Mouse (Mus musculus) heart, embryonic 11.5 days (tissue): Measurements from ENCODE around the gene Zkscan17. TPM values are rescaled to one million over a fixed set of nuclear protein-coding genes. Genes with fewer than 3 reads are reported as not detected.
A peak's percentile ranks its signal among the peaks of the same experiment; 100 is the strongest.

Experiments
- ATAC-seq: fragments of 200-750 bp; cut with Nextera tagmentation; replicated peaks from 2 replicates; pipeline ENCODE4 v1.8.0; 2017; ENCODE audit warnings: moderate library complexity; ENCODE audit not compliant: insufficient number of reproducible peaks, low FRiP score, low TSS enrichment
- H3K27ac ChIP-seq: fragments of 300-500 bp; sonication (generic); 2 replicates; pipeline ENCODE4 v1.5.1; 2014; ENCODE audit warnings: mild to moderate bottlenecking, low read depth, low read length
- H3K27me3 ChIP-seq: fragments of 300-500 bp; sonication (generic); 2 replicates; pipeline ENCODE4 v1.6.1; 2014; ENCODE audit warnings: mild to moderate bottlenecking, low read length, mixed read lengths; ENCODE audit not compliant: control insufficient read depth, insufficient read depth
- H3K36me3 ChIP-seq: fragments of 300-500 bp; sonication (generic); 2 replicates; pipeline ENCODE4 v1.6.1; 2014; ENCODE audit warnings: mild to moderate bottlenecking, low read length, moderate library complexity, mixed read lengths; ENCODE audit not compliant: control insufficient read depth, insufficient read depth
- H3K4me1 ChIP-seq: fragments of 300-500 bp; sonication (generic); 2 replicates; pipeline ENCODE4 v1.6.1; 2014; ENCODE audit warnings: low read length; ENCODE audit not compliant: control insufficient read depth, insufficient read depth
- H3K4me2 ChIP-seq: fragments of 300-500 bp; sonication (generic); 2 replicates; pipeline ENCODE4 v1.6.1; 2014; ENCODE audit warnings: mild to moderate bottlenecking, moderate library complexity
- H3K4me3 ChIP-seq: fragments of 300-500 bp; sonication (generic); 2 replicates; pipeline ENCODE4 v1.5.1; 2014; ENCODE audit warnings: low read depth, low read length
- H3K9ac ChIP-seq: fragments of 300-500 bp; sonication (generic); 2 replicates; pipeline ENCODE4 v1.6.1; 2014; ENCODE audit warnings: mild to moderate bottlenecking, low read depth, low read length, moderate library complexity
- H3K9me3 ChIP-seq: fragments of 300-500 bp; sonication (generic); replicated peaks from 2 replicates; pipeline ENCODE4 v1.6.1; 2016; ENCODE audit warnings: low read length; ENCODE audit not compliant: control insufficient read depth
- WGBS: fragments of 180-500 bp; shearing (Covaris S2); extraction: QIAGEN DNeasy Blood & Tissue Kit; methylation state at CpG from one replicate; pipeline ENCODE4 v1.1.7; 2014; ENCODE audit not compliant: insufficient replicate concordance; 5-methylcytosine and 5-hydroxymethylcytosine counted together
- polyA plus RNA-seq: library from polyadenylated mRNA; unstranded; fragments of >200 nt; fragmentation: Nextera tagmentation; extraction: Ambion mirVana; gene quantifications from 2 replicates; pipeline ENCODE4 v1.2.1, GENCODE M21; 2014

The Zkscan17 gene
- polyA plus RNA-seq, 1 experiment from 2014 or later, result 12.8 TPM

DNA sequence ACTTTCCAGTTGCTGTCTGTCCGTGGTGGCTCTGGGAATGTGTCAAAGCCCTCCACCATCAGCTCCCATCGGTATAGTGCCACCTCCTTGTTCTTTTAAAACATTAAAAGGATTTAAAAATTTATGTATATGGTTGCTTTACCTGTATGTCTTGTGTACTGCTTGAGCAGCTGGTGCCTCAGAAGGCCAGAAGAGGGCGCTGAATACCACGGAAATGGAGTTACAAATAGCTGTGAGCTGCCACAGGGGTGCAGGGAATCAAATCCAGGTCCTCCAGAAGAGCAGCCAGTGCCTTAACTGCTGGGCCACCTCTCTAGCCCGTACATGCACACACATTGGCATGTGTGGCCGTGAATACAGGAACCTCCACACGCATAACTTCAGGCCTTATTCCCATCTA, 28.8 kb downstream of the Zkscan17 start:
- H3K9ac ChIP-seq, result no peak overlapping the region
- H3K4me1 ChIP-seq, result no peaks in the 10 kb centered on the region
- peaks cover 62% of the 10 kb centered on the region for H3K36me3 ChIP-seq
- no peak overlapping the region for H3K4me3 ChIP-seq
- H3K9me3 ChIP-seq, result no peaks in the 10 kb centered on the region
- H3K27me3 ChIP-seq, result no peaks in the 10 kb centered on the region
- H3K27ac ChIP-seq, result no peak overlapping the region
- WGBS, result 92% methylated on average over 7 of the region's 7 CpGs
- H3K4me2 ChIP-seq, result no peak overlapping the region
- no peak for ATAC-seq

DNA sequence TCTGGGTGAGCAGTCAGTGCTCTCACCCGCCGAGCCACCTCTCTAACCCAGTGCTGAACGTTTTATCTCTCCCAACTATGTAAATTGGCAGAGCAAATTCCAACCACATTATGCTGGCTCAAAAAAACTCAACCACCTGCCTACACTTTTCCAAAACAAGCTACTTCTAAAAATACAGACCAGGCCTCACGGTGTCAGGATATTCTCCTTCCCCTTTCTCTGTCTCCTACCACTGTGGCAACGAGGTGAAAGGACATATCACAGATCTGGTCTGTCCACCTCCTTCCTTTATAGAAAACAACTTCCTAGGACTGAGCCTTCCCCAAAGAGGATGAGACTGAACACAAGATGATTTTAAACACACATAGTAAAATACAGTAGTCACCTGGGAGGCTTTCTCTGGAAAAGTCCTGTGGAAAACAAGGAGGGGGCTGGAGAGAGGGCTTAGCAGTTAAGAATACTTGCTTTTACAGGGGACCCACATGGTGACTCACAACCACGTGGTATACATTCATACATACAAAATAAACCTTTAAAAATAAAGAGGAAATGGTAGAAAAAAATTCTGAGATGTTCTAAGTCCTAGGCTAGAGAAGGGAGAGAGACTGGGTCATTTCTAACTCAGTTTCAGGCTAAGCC, 29.8 kb downstream of the Zkscan17 start:
- H3K27me3 ChIP-seq, result no peaks in the 10 kb centered on the region
- peaks cover 68% of the 10 kb centered on the region for H3K36me3 ChIP-seq
- no peak overlapping the region for H3K9ac ChIP-seq
- no peak for ATAC-seq
- H3K4me1 ChIP-seq, result no peaks in the 10 kb centered on the region
- no peak overlapping the region for H3K4me2 ChIP-seq
- H3K27ac ChIP-seq, result no peak overlapping the region
- WGBS, result 73% methylated on average over 6 of the region's 6 CpGs
- H3K4me3 ChIP-seq, result no peak overlapping the region
- no peaks in the 10 kb centered on the region for H3K9me3 ChIP-seq

- WGBS, result 72% methylated on average over 8 of the region's 8 CpGs
- Histone ChIP-seq H3K4me2 (no peak overlapping the region), H3K27ac (no peak overlapping the region), H3K9me3 (no peaks in the 10 kb centered on the region), H3K27me3 (no peaks in the 10 kb centered on the region), H3K4me3 (no peak overlapping the region), H3K9ac (no peak overlapping the region), H3K4me1 (0 out of 2 replicates have a peak, but pooled peaks cover 2% of the 10 kb centered on the region), H3K36me3 (peaks cover 33% of the 10 kb centered on the region)
- ATAC-seq, result no peak
These were observed 40.3 kb downstream of the Zkscan17 start for GRCm38 (mm10) chr11:59486222-59486621.

GRCm38 (mm10) chr11:59485641-59486040, 40.9 kb downstream of the Zkscan17 start:
- ATAC-seq, result no peak
- peaks cover 28% of the 10 kb centered on the region for H3K36me3 ChIP-seq

GRCm38 (mm10) chr11:59483212-59483611, 43.3 kb downstream of the Zkscan17 start:
- Histone ChIP-seq H3K4me3 (no peak overlapping the region), H3K9me3 (no peaks in the 10 kb centered on the region), H3K9ac (no peak overlapping the region), H3K4me2 (no peak overlapping the region), H3K36me3 (peaks cover 19% of the 10 kb centered on the region), H3K27ac (no peak overlapping the region), H3K27me3 (no peaks in the 10 kb centered on the region), H3K4me1 (0 out of 2 replicates have a peak, but pooled peaks cover 2% of the 10 kb centered on the region)
- no peak for ATAC-seq
- WGBS, result 10% methylated on average over 2 of the region's 2 CpGs

More at GRCm38 (mm10) chr11:59485641-59486040, 40.9 kb downstream of the Zkscan17 start:
- H3K4me3 ChIP-seq, result no peak overlapping the region
- H3K9ac ChIP-seq, result no peak overlapping the region
- H3K4me1 ChIP-seq, result 0 out of 2 replicates have a peak, but pooled peaks cover 2% of the 10 kb centered on the region
- no peak overlapping the region for H3K27ac ChIP-seq
- 46% methylated on average over 2 of the region's 2 CpGs for WGBS
- H3K9me3 ChIP-seq, result no peaks in the 10 kb centered on the region
- no peak overlapping the region for H3K4me2 ChIP-seq
- no peaks in the 10 kb centered on the region for H3K27me3 ChIP-seq

DNA sequence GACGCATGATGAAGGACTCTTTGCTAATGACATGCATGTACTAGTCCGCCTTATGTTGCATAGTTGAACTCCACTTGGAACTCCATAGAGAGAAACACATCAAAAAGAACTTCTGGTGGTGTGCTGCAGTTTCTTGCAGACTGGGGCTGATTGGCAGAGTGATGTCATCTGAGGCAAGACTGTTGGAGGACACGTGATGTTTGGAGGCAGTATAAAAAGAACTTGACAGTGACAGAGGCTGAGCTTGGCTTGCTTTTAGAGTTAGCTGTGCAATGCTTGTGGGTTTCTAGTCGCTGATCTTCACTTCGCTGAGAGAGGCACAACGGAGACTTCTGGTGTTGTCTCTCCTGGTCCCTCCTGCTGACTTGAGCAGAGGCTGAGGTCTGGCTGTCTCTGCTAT, 49.3 kb downstream of the Zkscan17 start:
- H3K36me3 ChIP-seq, result no peaks in the 10 kb centered on the region
- no peak overlapping the region for H3K27ac ChIP-seq
- no peak overlapping the region for H3K4me2 ChIP-seq
- 66% methylated on average over 6 of the region's 6 CpGs for WGBS
- no peaks in the 10 kb centered on the region for H3K27me3 ChIP-seq
- no peak overlapping the region for H3K4me3 ChIP-seq
- 0 out of 2 replicates have a peak overlapping the region, but pooled peaks have one; percentile 10 for H3K9ac ChIP-seq
- no peaks in the 10 kb centered on the region for H3K4me1 ChIP-seq
- no peak for ATAC-seq
- no peaks in the 10 kb centered on the region for H3K9me3 ChIP-seq

GRCm38 (mm10) chr11:59472326-59472677, 54.2 kb downstream of the Zkscan17 start, which contains the start of gene Zfp867:
Zfp867 (minus strand) TSS chr11:59472474.
- H3K27ac ChIP-seq, result peak within 1 kb of the TSS; percentile 57
- H3K27me3 ChIP-seq, result no peaks in the 10 kb centered on the region
- H3K4me3 ChIP-seq, result peak within 1 kb of the TSS; percentile 81
- under 1% methylated on average over 19 of the region's 19 CpGs for WGBS
- H3K4me1 ChIP-seq, result peaks cover 4% of the 10 kb centered on the region; the same call in 1 of the 2 replicates
- no peaks in the 10 kb centered on the region for H3K36me3 ChIP-seq
- peak; percentile 39; the same call in 1 of the 2 replicates for ATAC-seq
- H3K9me3 ChIP-seq, result no peaks in the 10 kb centered on the region
- peak within 1 kb of the TSS; percentile 91 for H3K4me2 ChIP-seq
- peak within 1 kb of the TSS; percentile 96 for H3K9ac ChIP-seq

- Histone ChIP-seq H3K9me3 (no peaks in the 10 kb centered on the region), H3K27ac (peak overlapping the region; percentile 57), H3K36me3 (no peaks in the 10 kb centered on the region), H3K4me2 (peak overlapping the region; percentile 91), H3K27me3 (no peaks in the 10 kb centered on the region), H3K4me1 (peaks cover 4% of the 10 kb centered on the region; the same call in 1 of the 2 replicates), H3K9ac (peak overlapping the region; percentile 96), H3K4me3 (peak overlapping the region; percentile 81)
- ATAC-seq, result peak; percentile 35; the same call in 1 of the 2 replicates
- 5% methylated on average over 37 of the region's 37 CpGs for WGBS
These were observed 54.9 kb downstream of the Zkscan17 start for GRCm38 (mm10) chr11:59471413-59472325.
